Mouse (Mus musculus): ENCODE results near the gene Cst10.

Gene Cst10

DNA sequence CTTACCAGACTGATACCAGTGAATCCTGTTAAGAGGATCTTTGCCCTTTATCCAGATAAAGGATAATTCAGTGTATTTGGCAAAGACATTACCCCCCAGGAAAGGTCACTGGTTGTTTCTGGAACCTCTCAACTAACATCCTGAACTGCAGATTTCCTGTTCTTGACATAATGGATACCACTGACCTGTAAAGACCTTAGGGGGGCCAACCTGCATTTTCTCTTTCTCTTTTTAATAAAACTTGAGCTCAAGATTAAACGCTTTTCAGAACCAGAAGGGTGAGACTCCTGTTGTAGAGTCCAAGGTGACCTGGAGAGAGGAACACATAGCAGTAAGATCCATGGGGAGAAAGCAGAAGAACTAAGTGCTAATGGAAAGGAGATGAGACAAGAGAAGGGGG lies at the start of gene Cst10:
Gene Cst10, plus strand, starts transcription at position 301 of the 400 bp plus-strand sequence.
- no peak for DNase-seq (ENCODE audit: low read depth in 2 of 2, low spot score in 2 of 2)

DNA sequence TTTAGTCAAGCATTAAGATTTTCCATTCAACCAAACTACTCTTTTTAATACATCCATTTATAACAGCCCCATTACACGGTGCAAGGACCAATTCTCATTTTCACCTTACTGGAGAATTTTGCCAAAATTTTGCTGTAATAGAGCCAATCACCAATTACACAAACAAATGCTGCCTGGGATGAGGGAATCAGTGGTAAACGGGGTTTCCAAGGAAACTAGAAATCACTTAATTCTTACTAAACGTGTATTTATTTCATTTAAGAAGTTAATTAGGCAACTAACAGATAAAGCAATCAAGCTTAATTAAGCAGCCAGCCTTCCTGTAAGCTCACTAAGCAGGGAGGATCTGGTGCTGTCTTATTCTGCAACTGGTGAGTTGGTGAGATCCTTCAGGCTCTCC lies 11.9 kb upstream of the Cst10 start:
- DNase-seq (ENCODE audit: low read depth in 2 of 2, low spot score in 2 of 2): no peak

DNA sequence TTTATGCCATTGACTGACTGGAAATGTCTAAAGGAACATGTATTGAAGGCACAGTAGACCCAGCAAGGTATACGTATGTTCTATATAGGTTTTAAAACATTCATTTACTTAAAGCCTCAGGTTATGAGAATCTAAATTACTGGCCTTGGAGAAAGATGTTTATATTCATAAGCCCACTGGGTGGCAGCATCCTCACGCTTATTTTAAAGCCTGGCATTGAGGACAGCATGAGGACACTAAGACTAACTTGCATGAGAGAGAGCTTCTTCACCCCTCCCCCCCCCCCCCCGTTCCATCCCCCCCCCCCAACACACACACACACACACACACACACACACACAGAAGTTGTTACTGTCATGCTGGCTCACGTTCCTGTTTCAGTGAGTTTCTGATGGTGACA lies 17.7 kb downstream of the Cst10 start:
- no peak for DNase-seq (ENCODE audit: low read depth in 2 of 2, low spot score in 2 of 2)
